Mouse (Mus musculus) Patski (cell line): ENCODE measurements around the gene Fam186b. TPM values are rescaled to one million over a fixed set of nuclear protein-coding genes. Genes with fewer than 3 reads are reported as not detected.

Source experiments
- ATAC-seq: fragments of 100-300 bp; one replicate; pipeline ENCODE4 v1.8.0; 2021
- CTCF ChIA-PET: fragments of 350-600 bp; sonication (Branson Sonifier 250); formaldehyde crosslinking; loops from one replicate; lab custom pipeline; 2022; ENCODE audit warnings: inconsistent platforms; lab: Charles Lee
- POLR2A ChIA-PET: fragments of 350-600 bp; sonication (Branson Sonifier 250); formaldehyde crosslinking; loops from one replicate; lab custom pipeline; 2022; ENCODE audit warnings: antibody characterized with exemption, inconsistent platforms; lab: Charles Lee
- DNase-seq: peaks from one replicate; pipeline ENCODE4 v3.0.0-alpha.2; 2011; ENCODE audit warnings: low read depth, low spot score
- H3K27me3 ChIP-seq: fragments of 371-371 bp; one replicate; pipeline ENCODE4 v1.5.1; 2021
- CTCF ChIP-seq: fragments of 100-300 bp; IDR thresholded peaks from one replicate; pipeline ENCODE4 v1.5.1; 2021
- in situ Hi-C: fragments of 300-500 bp; cut with MboI; formaldehyde crosslinking; loops from 3 replicates; pipeline ENCODE4 v1.11.1; 2018; ENCODE audit warnings: low pct_unique_long_range_greater_than_20kb, mixed read lengths
- polyA plus RNA-seq: library from polyadenylated mRNA; unstranded; gene quantifications from one replicate; pipeline ENCODE4 v1.2.3, GENCODE M21; 2021

Fam186b gene
- 0.67 TPM for polyA plus RNA-seq

DNA sequence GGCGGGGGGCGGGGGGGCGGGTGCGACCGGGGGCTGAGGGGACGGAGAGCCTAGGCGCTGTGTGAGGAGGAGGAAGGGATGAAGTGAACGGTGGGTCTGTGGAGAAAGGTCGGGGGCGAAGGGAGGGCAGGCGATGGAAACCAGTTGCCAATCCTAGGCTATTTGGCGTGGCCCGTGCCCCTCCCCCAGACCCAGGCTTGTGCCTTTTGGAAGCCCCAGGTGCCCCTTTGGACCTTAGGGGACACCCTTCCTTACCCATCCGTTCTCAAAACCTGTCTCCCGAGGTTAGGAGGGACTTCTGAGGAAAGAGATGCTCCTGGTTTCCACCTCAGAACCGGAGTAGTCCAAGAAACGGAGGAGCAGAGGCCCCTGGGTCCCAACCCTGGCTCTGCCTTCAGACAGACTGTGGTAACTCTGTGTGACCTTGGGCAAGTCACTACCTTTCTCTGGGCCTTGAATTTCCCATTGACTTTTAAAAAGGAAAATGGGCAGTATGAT is at the start of gene Fam186b:
Gene Fam186b, minus strand, starts transcription at position 405 of the 498 bp plus-strand sequence.
- POLR2A ChIA-PET: no interaction called here
- in situ Hi-C loops: no loop called here

DNA sequence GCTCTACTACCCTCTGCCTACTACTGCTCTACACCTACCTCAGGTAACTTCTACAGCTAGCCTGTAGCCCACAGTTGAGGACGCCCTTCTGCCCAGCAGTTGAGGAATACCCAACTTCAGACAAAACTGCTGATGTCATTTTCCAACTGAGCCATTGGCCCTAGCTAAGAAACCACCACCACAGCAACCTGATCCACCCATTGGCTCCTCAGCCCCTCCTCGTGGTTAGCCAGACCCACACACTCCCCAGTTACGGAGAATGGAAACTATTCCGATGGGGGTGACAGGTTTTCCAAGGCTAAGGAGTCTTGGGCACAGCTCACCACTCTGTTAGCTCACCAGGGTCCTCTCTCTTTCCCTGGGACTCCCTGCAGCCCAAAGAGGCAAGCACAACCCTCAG is 49.3 kb upstream of the Fam186b start:
- in situ Hi-C loops: no loop called here
- ChIA-PET POLR2A (interaction anchor here (1.1 kb wide), 1 partner anchor 11 kb away, joined by 3 read pairs; no protein-coding TSS in a partner anchor), CTCF (interaction anchor here (1.2 to 3.4 kb wide), 3 partner anchors 10 to 18 kb away, joined by 4 to 15 read pairs (median 10); no protein-coding TSS in a partner anchor)
- H3K27me3 ChIP-seq: no peaks in the 10 kb centered on the region
- DNase-seq (no peak), ATAC-seq (no peak)
- TF ChIP-seq CTCF: no peak

More for the DNA sequence above, at the start of gene Fam186b:
- ATAC-seq (no peak), DNase-seq (no peak)
- H3K27me3 ChIP-seq: no peaks in the 10 kb centered on the region
- CTCF ChIA-PET: no interaction called here
- no peak for TF ChIP-seq CTCF

DNA sequence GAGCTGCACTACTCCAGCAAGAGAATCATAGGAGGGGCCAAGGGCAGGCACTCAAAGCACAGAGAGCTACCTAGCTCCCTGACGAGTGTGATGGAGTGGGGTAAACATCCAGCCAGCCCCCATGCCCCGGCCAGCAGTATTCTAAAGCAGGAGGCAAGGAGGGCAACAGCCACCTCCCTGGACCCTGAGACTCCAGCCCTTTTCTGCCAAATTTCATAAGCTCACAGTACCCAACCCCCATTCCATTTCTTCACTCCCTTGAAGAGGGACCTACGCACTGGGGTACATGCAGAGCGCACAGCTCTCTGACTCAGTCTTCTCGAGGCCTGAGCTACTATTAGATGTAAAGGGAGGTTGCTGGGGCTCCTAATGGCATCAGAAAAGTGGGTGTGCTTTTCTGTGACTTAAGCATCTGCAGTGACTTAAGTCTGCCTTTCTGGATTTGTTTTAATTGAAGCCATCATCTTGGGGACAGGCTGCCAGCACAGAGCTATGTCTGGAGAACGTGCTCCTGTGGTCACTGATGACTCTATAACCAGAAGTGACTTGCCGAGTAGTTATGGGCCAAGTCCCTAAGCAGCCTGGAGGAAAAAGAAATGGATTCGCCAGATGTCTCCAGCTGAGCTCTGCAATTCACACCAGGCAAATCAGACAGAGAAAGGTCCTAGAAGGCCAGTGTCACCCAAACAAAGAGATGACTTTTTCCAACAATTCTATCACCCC is 48.6 kb upstream of the Fam186b start:
- DNase-seq (no peak), ATAC-seq (no peak)
- POLR2A ChIA-PET: interaction anchor here (1.1 kb wide), 1 partner anchor 10 kb away, joined by 3 read pairs; no protein-coding TSS in a partner anchor
- TF ChIP-seq CTCF: no peak
- CTCF ChIA-PET: interaction anchor here (0.9 to 3.4 kb wide), 4 partner anchors 8 to 19 kb away, joined by 3 to 15 read pairs (median 8); no protein-coding TSS in a partner anchor
- in situ Hi-C loops: no loop called here
- no peaks in the 10 kb centered on the region for H3K27me3 ChIP-seq

DNA sequence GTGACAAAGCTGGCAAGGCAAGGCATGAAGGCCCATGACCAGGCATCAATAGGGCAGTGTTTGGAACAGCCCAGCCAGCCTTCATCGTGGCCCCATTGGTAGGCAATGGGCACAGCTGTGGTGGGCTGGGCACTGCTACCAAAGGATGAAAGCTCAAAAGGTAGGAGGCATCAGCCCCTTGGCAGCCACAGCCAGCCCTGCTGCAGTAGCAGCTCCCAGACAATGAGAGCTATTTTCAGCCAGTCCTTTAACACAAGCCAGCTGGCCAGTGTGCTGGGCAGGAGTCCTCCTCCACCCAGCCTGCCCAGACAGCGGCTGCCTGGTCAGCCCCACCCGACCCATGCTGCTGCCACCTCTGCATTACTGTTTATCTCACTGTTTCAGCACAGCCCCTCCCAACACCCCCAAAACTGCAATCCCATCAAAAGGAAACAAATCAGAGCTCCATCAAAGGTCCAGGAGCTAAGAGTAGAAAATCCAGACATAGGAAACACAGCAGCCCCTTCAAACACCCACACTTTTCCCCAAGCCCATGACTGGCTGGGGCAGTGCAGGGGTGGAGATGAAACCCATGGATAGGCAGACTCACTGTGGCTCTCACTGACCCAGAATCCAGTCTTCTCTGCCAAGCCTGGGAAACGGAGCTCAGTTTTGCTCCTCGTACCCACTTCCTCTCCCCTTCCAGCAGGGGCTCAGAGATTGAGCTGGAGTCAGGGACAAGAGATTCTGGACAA is 47.9 kb upstream of the Fam186b start:
- ChIA-PET CTCF (interaction anchor here (0.9 to 3.4 kb wide), 7 partner anchors 9 to 22 kb away, joined by 3 to 15 read pairs (median 4); no protein-coding TSS in a partner anchor), POLR2A (interaction anchor here (0.9 kb wide), 1 partner anchor 20 kb away, joined by 3 read pairs; no protein-coding TSS in a partner anchor)
- H3K27me3 ChIP-seq: no peaks in the 10 kb centered on the region
- in situ Hi-C loops: no loop called here
- TF ChIP-seq CTCF: no peak
- ATAC-seq (no peak), DNase-seq (no peak)

DNA sequence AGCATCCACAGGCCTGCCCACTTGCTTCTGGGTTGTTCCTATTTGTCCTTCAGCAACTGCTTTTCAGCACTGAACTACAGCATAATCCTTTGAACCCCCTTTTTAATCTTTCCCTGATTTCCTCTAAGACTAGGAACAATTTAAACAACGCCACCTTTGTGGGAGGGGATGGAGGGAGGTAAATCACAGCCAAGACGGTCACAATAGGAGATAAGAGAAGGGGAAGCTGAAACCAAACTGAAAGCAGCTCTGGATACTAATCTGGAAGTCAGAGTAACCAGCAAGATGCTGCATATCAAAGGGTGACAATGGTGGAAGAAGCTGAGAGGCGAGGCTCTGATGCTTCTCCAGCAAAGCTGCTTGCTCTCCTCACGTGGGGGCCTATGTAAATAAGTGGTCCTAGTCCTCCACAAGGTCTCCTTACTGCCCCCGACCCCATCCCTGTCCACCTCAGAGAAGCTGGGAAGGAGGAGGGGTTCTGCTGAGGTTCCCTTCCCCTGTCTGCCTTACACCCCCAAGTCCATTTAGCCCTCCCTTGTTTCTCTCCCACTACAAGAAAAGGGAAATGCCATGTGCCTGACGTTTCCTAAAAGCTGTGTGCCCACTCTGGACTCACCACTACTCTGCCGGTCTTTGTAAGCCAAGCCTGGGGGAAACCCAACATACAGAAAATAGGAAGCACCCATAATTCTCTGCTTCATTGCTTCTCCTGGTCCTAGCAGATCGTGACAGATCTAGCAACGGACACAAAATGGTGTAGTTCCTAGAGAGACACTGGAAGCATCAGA is 46.7 kb upstream of the Fam186b start:
- POLR2A ChIA-PET: interaction anchor here (1.1 kb wide), 1 partner anchor 17 kb away, joined by 4 read pairs; no protein-coding TSS in a partner anchor
- ATAC-seq (no peak), DNase-seq (no peak)
- CTCF ChIA-PET: interaction anchor here (1.1 to 3.4 kb wide), 7 partner anchors 9 to 26 kb away, joined by 3 to 15 read pairs (median 4); no protein-coding TSS in a partner anchor
- in situ Hi-C loops: no loop called here
- TF ChIP-seq CTCF: no peak
- H3K27me3 ChIP-seq: no peaks in the 10 kb centered on the region

DNA sequence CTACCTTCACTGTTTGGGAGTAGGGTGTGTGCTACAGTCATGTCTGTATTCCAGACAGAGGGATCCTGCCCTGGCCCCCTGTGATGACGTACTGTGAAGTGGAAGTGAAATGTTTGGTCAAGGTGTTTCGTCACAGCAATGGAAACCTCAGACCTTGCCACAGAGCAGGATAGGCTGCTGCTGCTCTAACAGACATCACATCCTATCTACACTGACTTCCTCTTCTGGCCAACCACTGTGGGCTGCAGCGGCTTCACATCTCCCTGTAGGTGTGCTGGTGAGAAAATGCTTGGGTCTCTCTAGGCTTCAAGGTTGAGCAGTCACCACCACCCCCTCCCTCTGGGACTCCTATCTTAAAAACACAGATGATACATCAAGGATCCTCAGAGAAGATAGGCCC is 45.4 kb upstream of the Fam186b start:
- ChIA-PET POLR2A (no interaction called here), CTCF (interaction anchor here (1.9 kb wide), 1 partner anchor 10 kb away, joined by 6 read pairs; no protein-coding TSS in a partner anchor)
- TF ChIP-seq CTCF: no peak
- in situ Hi-C loops: no loop called here
- DNase-seq (no peak), ATAC-seq (no peak)
- H3K27me3 ChIP-seq: no peaks in the 10 kb centered on the region

DNA sequence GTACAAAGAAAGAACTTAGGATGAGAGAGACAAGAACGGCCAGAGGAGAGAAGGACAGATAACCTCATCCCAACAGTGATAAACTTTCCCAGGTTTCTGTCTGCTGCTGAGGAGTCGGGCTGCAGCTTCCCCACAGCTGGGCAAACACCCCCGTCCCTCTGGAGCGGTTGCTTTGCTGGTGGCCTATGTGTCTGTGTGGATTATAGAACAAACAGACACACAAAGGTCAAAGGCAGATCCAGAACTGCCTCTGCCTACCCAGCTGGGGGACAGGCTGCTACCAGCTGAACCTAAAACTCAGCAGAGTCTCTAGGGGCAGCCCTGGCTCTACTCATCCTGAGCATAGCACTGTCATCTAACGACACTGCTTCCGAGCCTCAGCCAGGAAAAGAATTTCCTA is 44.0 kb upstream of the Fam186b start:
- no peak for TF ChIP-seq CTCF
- DNase-seq (no peak), ATAC-seq (no peak)
- CTCF ChIA-PET: interaction anchor here (11.5 kb wide), 1 partner anchor 31 kb away, joined by 66 read pairs; the partner anchor contains the start of gene Fmnl3
- POLR2A ChIA-PET: no interaction called here
- H3K27me3 ChIP-seq: no peaks in the 10 kb centered on the region
- in situ Hi-C loops: no loop called here

DNA sequence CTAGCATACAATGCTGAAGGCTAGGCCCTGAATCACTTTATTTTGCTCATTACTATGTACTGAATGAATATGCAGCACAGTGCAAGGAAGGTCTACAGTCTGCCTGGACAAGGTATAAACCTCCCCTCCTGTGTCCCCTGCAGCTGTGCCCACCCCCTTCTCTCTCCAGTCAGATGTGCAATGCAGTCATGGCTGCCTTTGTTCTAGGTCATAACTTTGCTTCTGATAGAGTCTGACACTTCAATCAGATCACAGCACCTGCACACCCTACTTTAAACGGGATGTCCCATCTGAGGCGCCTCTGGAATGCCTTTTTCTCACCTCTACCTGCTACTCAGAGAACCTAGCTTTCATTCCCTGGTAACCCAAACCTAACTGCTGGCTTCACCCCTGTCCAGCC is 43.2 kb upstream of the Fam186b start:
- POLR2A ChIA-PET: no interaction called here
- in situ Hi-C loops: no loop called here
- CTCF ChIA-PET: interaction anchor here (11.5 kb wide), 1 partner anchor 32 kb away, joined by 66 read pairs; the partner anchor contains the start of gene Fmnl3
- H3K27me3 ChIP-seq: no peaks in the 10 kb centered on the region
- ATAC-seq (no peak), DNase-seq (no peak)
- no peak for TF ChIP-seq CTCF

DNA sequence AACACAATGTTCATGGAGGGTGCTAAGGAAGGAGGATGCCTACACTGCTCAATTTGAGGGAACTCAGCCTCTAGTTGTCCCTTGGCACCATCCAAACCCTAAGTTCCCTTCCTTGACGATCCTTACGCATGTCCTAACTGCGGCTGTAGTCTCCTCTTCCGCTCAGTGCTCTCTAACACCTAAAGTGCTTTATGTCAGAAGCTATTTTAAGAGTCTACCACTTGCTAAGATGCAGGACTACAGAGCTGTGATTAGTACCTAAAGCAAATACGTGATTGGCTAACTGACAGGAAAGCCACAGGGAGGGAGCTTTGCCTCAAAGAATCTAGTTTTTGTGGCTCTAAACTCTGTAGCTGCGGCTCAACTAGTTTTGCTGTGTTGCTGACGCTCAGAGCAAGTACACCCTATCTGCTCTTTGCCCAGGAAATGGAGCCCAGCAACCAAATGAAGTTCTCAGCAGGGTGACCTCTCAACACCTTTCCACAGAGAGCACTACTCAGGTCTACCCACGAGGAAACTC is 40.2 kb upstream of the Fam186b start:
- no peak for TF ChIP-seq CTCF
- ChIA-PET POLR2A (interaction anchor here (1.1 to 2.0 kb wide), 3 partner anchors 23 to 33 kb away, joined by 3 to 6 read pairs (median 4); no protein-coding TSS in a partner anchor), CTCF (interaction anchor here (1.0 to 11.5 kb wide), 5 partner anchors 10 to 35 kb away, joined by 3 to 66 read pairs (median 4); partner anchors contain the start of gene Fmnl3)
- in situ Hi-C loops: no loop called here
- ATAC-seq (no peak), DNase-seq (no peak)
- no peaks in the 10 kb centered on the region for H3K27me3 ChIP-seq
